Mouse (Mus musculus): ENCODE measurements around the gene Gatad2a. TPM values are rescaled to one million over a fixed set of nuclear protein-coding genes. Genes with fewer than 3 reads are reported as not detected.

Gatad2a gene
- total RNA-seq, 2 experiments from 2014 or later: 30.7 to 38.7 TPM

GRCm38 (mm10) chr8:69902163-69903062 is 93.8 kb downstream of the Gatad2a start, which contains the start of the genes Tssk6, Ndufa13 and Yjefn3:
Gene Tssk6, plus strand, starts transcription at chr8:69902184.
Gene Ndufa13, minus strand, starts transcription at chr8:69902558.
Gene Yjefn3, minus strand, starts transcription at chr8:69902712.
- peak in 1 of 2 experiments; percentile 49 for DNase-seq (ENCODE audit: low spot score in 2 of 2)

- peak; percentile 98 for DNase-seq (ENCODE audit: low spot score in 2 of 2)
Observed at GRCm38 (mm10) chr8:69901484-69902162, 94.6 kb downstream of the Gatad2a start.

- no peak for DNase-seq (ENCODE audit: low spot score in 2 of 2)
Observed at GRCm38 (mm10) chr8:69900895-69901451, 95.2 kb downstream of the Gatad2a start.

GRCm38 (mm10) chr8:69899876-69900275 is 96.3 kb downstream of the Gatad2a start:
- DNase-seq (ENCODE audit: low spot score in 2 of 2): no peak

GRCm38 (mm10) chr8:69897857-69898256 is 98.3 kb downstream of the Gatad2a start:
- no peak for DNase-seq (ENCODE audit: low spot score in 2 of 2)

- DNase-seq (ENCODE audit: low spot score in 2 of 2): no peak
Observed at GRCm38 (mm10) chr8:69895772-69896451, 100.3 kb downstream of the Gatad2a start.

- DNase-seq (ENCODE audit: low spot score in 2 of 2): no peak
Observed at GRCm38 (mm10) chr8:69894836-69895332, 101.3 kb downstream of the Gatad2a start.

- peak; percentile 46 to 52 for DNase-seq (ENCODE audit: low spot score in 2 of 2)
Observed at GRCm38 (mm10) chr8:69893863-69894262, 102.3 kb downstream of the Gatad2a start.

GRCm38 (mm10) chr8:69890813-69891241 is 105.4 kb downstream of the Gatad2a start:
- DNase-seq (ENCODE audit: low spot score in 2 of 2): peak; percentile 68 to 70

- DNase-seq (ENCODE audit: low spot score in 2 of 2): no peak
Observed at GRCm38 (mm10) chr8:69888902-69889301, 107.3 kb downstream of the Gatad2a start.

- DNase-seq (ENCODE audit: low spot score in 2 of 2): no peak
Observed at GRCm38 (mm10) chr8:69888244-69888866, 107.8 kb downstream of the Gatad2a start.

- no peak for DNase-seq (ENCODE audit: low spot score in 2 of 2)
Observed at GRCm38 (mm10) chr8:69887289-69888243, 108.6 kb downstream of the Gatad2a start, which contains the start of gene Cilp2. Gene Cilp2, minus strand, starts transcription at chr8:69887687.

- DNase-seq (ENCODE audit: low spot score in 2 of 2): no peak
Observed at GRCm38 (mm10) chr8:69884141-69884540, 112.0 kb downstream of the Gatad2a start.

GRCm38 (mm10) chr8:69882833-69883600 is 113.2 kb downstream of the Gatad2a start:
- DNase-seq (ENCODE audit: low spot score in 2 of 2): no peak

GRCm38 (mm10) chr8:69882021-69882756 is 114.0 kb downstream of the Gatad2a start:
- peak; percentile 63 to 78 for DNase-seq (ENCODE audit: low spot score in 2 of 2)

GRCm38 (mm10) chr8:69881261-69881865 is 114.8 kb downstream of the Gatad2a start:
- DNase-seq (ENCODE audit: low spot score in 2 of 2): no peak

- no peak for DNase-seq (ENCODE audit: low spot score in 2 of 2)
Observed at GRCm38 (mm10) chr8:69880841-69881240, 115.3 kb downstream of the Gatad2a start.
